Mouse (Mus musculus) frontal cortex, adult (tissue): Measurements from ENCODE around the gene Lrrn4cl.
"Not testable (repeated sequence)": the region's sequence is repeated elsewhere in the genome, so short reads cannot be mapped to it uniquely, and the experiment has no call there.

Source experiments
- ATAC-seq: cut with Nextera tagmentation; 2 replicates; pipeline ENCODE4 v1.9.2; 2017; ENCODE audit warnings: mild to moderate bottlenecking, moderate library complexity, mixed read lengths; ENCODE audit not compliant: low TSS enrichment

Lrrn4cl gene

DNA sequence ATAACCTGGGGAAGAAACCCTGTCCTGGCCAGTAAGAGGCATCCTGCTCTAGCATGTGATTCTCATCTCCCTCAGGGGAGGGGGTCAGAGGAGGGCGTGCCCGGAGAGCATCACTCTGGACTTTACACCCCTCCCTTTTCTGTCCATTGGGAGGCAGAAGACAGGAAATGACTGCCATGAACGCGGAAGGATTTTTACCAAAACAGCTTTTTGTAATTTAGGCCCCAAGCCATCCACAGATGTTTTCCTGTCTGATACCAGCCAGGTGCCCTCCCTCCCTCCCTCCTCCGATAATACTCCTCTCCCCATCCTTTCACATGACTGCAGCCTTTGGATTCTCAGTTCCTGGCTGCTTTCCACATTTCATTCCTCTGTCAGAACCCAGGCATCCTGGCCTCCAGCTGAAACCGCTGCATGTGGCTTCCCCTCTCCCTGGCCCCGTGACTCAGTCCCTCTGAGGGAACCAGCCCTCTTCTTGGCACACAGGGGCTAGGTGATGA lies at the start of gene Lrrn4cl:
Gene Lrrn4cl (plus strand): TSS at position 367 of the 500 bp plus-strand sequence.
- no peak for ATAC-seq

GRCm38 (mm10) chr19:8802130-8802821 lies 48.3 kb upstream of the Lrrn4cl start, which contains the start of gene Zbtb3:
Gene Zbtb3, plus strand, starts transcription at chr19:8802555.
- peak; percentile 91 for ATAC-seq

DNA sequence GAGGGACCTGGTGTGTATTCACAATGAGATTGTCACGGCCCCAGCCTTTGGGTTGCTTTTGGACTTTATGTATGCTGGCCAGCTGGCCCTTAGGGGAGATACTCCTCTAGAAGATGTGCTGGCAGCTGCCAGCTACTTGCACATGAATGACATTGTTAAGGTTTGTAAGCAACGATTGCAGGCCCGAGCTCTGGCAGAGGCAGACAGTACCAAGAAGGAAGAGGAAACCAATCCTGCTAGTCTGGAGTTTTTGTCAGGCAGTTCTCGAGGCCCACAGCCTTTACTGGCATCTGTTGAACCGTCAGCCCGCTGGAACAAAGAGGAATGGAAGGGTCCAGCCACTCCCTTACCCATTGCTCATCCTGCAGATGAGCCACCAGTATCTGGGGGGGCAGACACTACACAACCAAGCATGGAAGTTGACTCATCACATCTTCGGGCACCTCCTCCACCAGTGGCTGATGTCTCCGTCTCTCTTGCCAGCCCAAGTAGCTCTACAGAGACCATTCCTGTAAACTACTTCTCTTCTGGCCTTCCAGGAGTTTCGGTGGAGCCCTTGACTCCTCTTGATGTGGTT lies 47.3 kb upstream of the Lrrn4cl start:
- ATAC-seq: no peak

DNA sequence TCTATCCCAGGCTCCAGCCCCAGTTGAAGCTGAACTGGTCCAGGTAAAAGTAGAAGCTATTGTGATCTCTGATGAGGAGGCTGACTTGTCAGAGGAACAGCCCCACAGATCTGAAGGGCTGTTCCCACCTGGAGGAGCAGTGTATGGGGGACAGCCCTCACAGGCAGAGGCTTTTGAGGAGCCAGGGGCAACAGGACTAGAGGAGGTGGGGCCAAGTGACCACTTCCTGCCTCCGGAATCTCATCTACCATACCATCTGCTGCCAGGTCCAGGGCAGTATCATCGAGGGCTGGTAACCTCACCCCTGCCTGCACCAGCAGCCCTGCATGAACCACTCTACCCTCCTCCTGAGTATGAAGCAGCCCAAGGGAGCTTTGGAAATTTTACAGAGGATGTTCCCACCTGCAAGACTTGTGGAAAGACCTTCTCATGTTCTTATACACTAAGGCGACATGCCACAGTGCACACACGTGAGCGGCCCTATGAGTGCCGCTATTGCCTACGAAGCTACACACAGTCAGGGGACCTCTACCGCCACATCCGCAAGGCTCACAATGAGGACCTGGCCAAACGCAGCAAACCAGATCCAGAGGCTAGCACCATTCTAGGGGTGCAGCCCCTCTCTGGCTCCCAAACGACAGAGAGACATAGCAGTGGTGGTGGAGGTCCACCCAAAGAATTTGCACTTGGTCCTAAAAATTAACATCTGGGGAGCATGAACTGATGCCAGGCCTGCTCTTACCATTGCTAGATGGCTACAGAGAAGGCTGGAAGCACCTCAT lies 46.5 kb upstream of the Lrrn4cl start:
- ATAC-seq: no peak

- no peak for ATAC-seq
Measured at GRCm38 (mm10) chr19:8806810-8807209, 43.8 kb upstream of the Lrrn4cl start.

GRCm38 (mm10) chr19:8815812-8816211 lies 34.8 kb upstream of the Lrrn4cl start:
- no peak for ATAC-seq

DNA sequence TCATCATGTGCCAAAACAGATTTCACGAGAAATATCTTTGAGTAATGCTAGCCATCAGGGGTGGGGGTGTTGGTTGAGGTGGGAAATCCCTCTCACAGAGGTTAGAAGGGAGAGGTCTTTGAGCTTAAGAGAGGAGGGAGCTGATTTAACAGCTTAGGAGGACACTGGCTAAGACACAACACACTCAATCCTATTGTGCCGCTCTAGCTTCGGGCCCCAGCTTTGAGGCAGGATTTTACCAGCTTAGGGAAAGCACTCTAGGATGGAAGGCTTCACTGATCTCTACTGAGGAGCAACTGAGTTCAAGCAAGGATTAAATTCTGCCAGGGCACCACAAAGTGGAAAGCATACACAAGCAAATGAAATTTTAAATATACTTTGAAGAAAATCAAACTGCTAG lies 33.6 kb upstream of the Lrrn4cl start:
- no peak for ATAC-seq

DNA sequence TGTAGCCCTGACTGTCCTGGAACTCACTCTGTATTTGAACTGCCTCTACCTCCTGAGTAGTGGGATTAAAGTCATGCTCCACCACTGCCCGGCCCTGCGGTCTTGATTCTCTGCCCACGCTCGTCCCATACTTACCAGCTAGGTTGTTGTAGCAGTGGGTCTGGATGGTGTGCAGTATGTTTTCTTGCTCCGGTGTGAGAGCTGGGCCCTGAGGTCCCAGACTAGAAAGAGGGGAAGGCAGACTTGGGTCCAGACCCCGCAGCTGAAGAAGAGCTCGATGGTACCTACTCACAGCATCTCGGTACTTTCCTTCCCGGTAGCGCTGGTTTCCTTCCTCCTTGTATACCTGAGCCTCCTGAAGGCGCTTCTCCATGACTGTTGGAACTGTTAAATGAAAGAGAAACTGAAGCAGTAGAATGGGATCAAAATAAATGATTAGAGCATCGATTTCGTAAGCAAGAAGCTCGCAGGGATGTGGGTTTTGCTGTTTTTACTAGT lies 32.2 kb upstream of the Lrrn4cl start:
- ATAC-seq: no peak

DNA sequence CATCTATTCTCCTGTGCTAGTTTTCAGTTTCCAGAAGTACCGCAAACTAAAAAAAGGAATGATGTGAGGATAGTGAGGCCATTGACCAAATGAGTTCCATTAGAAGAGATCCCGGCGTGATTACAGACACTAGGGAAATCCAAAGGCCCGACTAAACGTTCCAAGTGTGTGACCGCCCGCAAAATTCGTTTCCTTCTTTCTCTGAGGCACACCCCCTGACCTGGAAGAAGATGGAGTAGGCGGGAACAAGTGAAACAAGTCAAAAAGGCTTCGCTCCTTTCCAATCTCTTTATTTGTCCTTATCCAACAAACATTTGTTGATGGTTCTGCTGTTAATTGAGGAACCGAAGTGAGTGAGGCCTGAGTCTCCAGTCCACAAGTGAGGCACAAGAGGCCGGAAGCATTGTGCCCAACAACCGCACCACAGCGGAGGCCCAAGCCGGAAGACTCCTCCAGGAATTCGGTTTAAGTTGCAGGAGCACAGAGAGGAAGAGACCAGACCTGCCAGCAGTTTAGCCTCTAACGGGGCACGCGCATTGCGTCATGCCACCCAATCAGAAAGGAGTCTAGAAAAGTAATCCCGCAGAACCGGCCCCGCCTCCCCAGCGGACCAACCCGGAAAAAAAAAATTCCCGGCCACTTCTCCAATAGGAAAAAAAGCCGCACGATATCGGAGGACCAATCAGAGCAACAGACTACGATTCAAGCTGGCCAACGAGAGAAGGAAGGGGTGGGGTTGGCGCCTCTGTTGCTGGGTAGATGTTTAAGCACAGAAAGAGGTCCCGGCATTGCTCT lies 31.6 kb upstream of the Lrrn4cl start, which contains the start of gene Ttc9c:
Gene Ttc9c (minus strand): TSS at position 533 of the 795 bp plus-strand sequence.
- peak; percentile 83 for ATAC-seq

GRCm38 (mm10) chr19:8819596-8820423 lies 30.8 kb upstream of the Lrrn4cl start, which contains the start of gene Hnrnpul2:
Gene Hnrnpul2, plus strand, starts transcription at chr19:8820010.
- ATAC-seq: peak; percentile 88

DNA sequence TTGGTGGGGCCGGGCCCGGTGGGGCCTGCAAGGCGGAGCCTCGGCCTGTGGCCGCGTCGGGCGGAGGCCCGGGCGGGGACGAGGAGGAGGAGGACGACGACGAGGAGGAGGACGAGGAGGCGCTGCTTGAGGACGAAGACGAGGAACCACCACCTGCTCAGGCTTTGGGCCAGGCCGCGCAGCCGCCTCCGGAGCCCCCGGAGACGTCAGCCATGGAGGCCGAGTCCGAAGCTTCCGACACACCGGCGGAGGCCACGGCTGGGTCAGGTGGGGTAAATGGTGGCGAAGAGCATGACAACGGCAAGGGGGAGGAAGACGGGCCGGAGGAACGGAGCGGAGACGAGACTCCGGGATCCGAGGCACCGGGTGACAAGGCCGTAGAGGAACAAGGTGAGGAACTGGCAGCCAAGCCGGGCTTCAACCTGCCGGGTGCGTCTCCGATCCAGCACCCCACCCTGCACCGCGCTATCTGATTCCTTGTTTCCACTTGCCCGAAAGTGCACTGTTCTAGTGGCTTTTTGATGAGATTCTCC lies 30.1 kb upstream of the Lrrn4cl start:
- peak; percentile 15; the same call in 1 of the 2 replicates for ATAC-seq

- no peak for ATAC-seq
Measured at GRCm38 (mm10) chr19:8821146-8821545, 29.4 kb upstream of the Lrrn4cl start.

- ATAC-seq: no peak
Measured at GRCm38 (mm10) chr19:8822696-8823095, 27.9 kb upstream of the Lrrn4cl start.

DNA sequence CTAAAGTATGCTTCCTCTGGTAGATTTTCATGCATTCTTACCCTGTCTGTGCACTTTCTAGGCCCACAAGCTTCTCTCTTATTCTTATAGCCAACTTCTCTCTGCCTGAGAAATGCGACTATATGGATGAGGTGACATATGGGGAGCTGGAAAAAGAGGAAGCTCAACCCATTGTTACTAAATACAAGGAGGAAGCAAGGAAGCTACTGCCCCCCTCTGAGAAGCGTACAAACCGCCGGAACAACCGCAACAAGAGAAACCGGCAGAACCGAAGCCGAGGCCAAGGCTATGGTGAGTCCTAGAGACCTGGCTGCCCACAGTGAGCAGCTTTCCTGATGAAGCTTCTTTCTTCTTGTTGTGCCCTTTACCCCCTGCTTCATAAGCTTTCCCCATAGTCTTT lies 20.9 kb upstream of the Lrrn4cl start, which contains the start of gene AC129217.1:
Gene AC129217.1 (plus strand): TSS at position 114 of the 400 bp plus-strand sequence.
- no peak for ATAC-seq

- no peak for ATAC-seq
Measured at GRCm38 (mm10) chr19:8830664-8831063, 19.9 kb upstream of the Lrrn4cl start.

GRCm38 (mm10) chr19:8831262-8831661 lies 19.3 kb upstream of the Lrrn4cl start:
- ATAC-seq: 0 out of 2 replicates have a peak, but pooled peaks have one; percentile 43

DNA sequence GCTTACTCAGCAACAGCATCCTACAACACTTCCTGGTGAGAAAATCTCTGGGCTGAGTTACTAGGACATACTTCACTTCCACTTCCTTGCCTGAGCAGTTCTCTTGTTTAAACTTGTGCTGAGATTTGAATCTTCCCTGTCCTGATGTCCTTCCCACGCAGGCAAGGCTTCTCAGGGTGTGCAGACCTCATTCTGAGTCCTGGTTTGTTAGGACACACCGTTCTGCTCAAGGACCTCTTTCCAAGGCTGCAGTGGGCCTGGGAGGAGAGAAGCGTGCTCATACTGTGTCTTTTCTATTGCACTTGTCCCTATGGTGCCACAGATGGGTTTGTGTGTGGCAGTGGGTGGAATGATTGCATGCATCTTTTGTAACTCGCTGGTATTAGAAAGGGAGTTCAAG lies 17.6 kb upstream of the Lrrn4cl start:
- no peak for ATAC-seq

- ATAC-seq: not testable (repeated sequence)
Measured at GRCm38 (mm10) chr19:8836327-8836726, 14.2 kb upstream of the Lrrn4cl start.

GRCm38 (mm10) chr19:8837251-8837791 lies 13.2 kb upstream of the Lrrn4cl start, which contains the start of gene Bscl2:
Gene Bscl2, plus strand, starts transcription at chr19:8837467.
- peak; percentile 47 for ATAC-seq
